Mouse (Mus musculus) brain, embryonic 14.5 days (tissue): ENCODE results near the gene BC017158.

Experiments
- CTCF ChIP-seq: fragments of 200-500 bp; IDR thresholded peaks from 2 replicates; pipeline ENCODE4 v1.5.1; 2012; ENCODE audit warnings: inconsistent platforms, mild to moderate bottlenecking, moderate library complexity, borderline replicate concordance; ENCODE audit not compliant: insufficient read depth, insufficient read length; ENCODE audit errors: extremely low read depth
- POLR2A ChIP-seq: fragments of 200-500 bp; IDR thresholded peaks from 2 replicates; pipeline ENCODE4 v1.6.1; 2012; ENCODE audit warnings: mild to moderate bottlenecking, inconsistent platforms, borderline replicate concordance; ENCODE audit not compliant: poor library complexity, insufficient read depth, insufficient read length, severe bottlenecking; ENCODE audit errors: extremely low read depth

- TF ChIP-seq CTCF = peak; percentile 80
- no peak for TF ChIP-seq POLR2A
Observed at GRCm38 (mm10) chr7:128236856-128237592, 60.9 kb downstream of the BC017158 start, which contains the start of gene Armc5.
